Mouse (Mus musculus) frontal cortex, postnatal 36 days (tissue): ENCODE results near the gene Btnl1.

Experiments
- DNase-seq, 2 experiments: peaks; one replicate each; pipeline ENCODE4 v3.0.0; 2022; ENCODE audit warnings: low spot score in 2 of 2

Btnl1 gene

GRCm38 (mm10) chr17:34376847-34377246, at the start of gene Btnl1:
Btnl1 (plus strand) TSS chr17:34377132.
- no peak for DNase-seq

GRCm38 (mm10) chr17:34329807-34330206, 47.1 kb upstream of the Btnl1 start:
- DNase-seq: no peak

DNA sequence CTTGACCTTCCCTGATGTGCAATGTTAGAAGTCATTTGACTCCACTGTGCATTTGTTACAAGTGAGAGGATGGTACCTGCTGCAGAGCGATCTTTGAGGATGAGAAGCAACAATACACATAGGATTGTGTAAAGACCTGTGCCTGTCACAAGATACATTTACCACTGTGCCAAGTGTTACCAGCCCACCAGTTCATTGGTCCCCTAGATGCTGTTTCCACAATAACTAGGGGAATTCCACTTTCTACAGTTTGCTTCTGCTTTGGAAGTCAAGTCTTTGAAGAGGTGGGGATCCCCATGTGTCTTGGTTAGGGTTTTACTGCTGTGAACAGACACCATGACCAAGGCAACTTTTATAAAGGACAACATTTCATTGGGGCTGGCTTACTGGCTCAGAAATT, 45.7 kb upstream of the Btnl1 start:
- no peak for DNase-seq

DNA sequence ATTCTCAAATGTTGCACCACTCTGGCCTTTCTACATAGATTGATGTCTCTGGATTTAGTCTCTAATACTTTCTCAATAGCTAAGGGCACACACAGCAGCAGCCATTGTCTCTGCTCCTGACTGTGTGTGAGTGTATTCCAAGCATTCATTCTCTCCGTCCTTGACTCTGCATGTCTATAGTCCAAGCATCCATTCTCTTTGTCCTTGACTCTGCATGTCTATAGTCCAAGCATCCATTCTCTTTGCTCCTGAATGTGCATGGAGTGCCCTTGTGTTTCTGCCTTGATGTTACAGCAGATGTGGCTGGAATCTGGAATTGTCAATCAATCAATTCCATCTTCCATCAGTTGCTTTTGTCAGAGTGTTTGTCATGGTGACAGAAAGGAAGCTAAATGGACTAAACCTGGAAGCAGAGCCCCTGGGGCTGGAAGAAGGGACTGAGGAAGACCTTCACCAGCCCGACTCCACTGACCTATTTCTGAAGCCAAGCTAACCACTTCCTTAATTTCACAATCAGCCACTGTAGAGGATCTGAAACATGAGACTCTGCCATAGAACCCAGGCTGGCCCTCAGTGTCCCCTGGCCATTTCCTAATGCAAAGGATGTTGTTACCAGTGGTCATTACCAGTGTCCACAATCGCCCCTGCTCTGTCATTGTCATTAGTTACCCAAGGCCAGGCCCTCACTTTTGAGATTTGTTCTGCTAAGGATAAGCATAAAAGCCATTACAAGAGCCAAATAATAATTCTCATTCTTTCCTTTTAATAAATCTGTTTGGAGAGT, 36.1 kb upstream of the Btnl1 start:
- no peak for DNase-seq

GRCm38 (mm10) chr17:34344882-34345281, 32.0 kb upstream of the Btnl1 start:
- DNase-seq: no peak

DNA sequence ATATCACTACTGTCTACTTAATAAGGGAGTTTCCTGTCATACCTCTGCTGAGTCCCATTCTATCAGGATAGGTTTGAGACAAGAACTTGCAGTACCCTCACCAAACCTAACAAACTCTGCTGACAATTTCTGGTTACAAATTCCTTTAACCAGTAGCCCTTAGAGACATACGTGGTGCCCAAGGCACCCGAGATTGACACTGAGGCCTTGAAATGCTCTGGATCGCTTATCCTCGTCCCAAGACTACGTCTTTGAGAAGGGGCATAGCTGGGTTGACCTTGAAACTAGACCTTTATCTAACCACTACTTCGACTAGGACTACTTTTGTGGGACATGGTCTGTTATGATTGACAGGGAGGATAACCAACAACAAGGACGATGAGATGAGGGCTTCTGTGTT, 31.4 kb upstream of the Btnl1 start:
- no peak for DNase-seq

GRCm38 (mm10) chr17:34346041-34346440, 30.9 kb upstream of the Btnl1 start:
- DNase-seq: no peak

- DNase-seq: peak; percentile 23 to 78
Measured at GRCm38 (mm10) chr17:34347606-34348308, 29.2 kb upstream of the Btnl1 start.

DNA sequence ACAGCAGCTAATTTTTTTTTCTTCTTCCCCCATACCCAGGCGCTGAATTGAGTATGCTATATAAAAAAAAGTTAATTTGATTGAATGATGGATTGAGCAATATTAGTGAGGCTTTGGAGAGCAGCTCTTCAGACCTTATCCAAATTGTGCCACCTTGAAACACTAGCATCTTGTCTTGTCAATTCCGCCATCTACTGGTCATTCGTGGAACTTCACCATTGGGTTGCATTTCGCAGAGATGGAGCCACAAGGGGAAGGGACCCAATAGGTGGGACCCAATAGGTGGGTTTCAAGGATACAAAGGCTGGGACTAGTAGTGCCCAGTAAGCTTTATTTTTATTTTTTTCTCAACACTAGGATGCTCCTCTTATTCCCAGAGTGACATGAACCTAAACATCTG, 27.5 kb upstream of the Btnl1 start:
- peak; percentile 79 to 85 for DNase-seq

- no peak for DNase-seq
Measured at GRCm38 (mm10) chr17:34354539-34354938, 22.4 kb upstream of the Btnl1 start, which contains the start of gene Btnl2. Btnl2 (plus strand) TSS chr17:34354822.

- DNase-seq: no peak
Measured at GRCm38 (mm10) chr17:34354940-34355339, 22.0 kb upstream of the Btnl1 start.

- no peak for DNase-seq
Measured at GRCm38 (mm10) chr17:34362954-34363546, 13.9 kb upstream of the Btnl1 start.

- no peak for DNase-seq
Measured at GRCm38 (mm10) chr17:34363676-34364310, 13.1 kb upstream of the Btnl1 start.

GRCm38 (mm10) chr17:34365031-34365430, 11.9 kb upstream of the Btnl1 start:
- DNase-seq: no peak

- DNase-seq: no peak
Measured at GRCm38 (mm10) chr17:34370563-34370962, 6.4 kb upstream of the Btnl1 start.

GRCm38 (mm10) chr17:34373055-34373709, 3.8 kb upstream of the Btnl1 start:
- DNase-seq: no peak

DNA sequence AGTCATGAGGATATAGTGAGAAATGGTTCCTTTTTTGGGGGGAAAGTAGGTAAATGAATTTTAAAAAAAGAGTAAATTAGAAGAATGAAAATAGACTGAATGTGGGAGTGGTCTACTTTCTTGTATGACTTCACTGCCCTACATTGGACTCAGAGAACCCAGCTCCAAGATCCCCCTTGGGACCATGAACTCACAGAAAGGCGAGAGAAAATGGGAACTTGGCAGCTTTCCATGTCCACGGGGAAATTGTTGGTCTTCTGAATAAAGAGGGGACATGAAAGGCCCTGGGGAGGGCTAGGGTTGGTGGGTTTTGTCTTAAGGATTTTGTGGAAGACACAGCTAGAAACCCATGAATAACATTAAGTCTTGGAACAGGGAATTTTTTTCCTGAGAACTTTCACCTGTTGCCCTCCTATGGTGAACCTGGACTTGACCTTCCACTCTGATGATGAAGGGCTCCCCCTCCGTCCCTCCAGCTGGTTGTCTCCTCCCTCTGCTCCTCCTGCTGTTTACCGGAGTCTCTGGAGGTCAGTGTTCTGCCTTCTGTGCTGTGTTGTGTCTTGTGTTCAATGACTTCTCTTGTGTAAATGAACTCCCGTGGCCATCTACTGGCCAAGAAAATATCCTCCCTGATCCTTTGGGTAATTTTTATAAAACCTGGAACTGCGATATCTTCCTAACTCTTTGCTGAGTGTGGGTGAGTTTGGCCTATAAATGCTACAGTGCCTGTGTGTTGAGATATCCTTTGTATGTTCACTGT, 698 bp downstream of the Btnl1 start:
- no peak for DNase-seq

DNA sequence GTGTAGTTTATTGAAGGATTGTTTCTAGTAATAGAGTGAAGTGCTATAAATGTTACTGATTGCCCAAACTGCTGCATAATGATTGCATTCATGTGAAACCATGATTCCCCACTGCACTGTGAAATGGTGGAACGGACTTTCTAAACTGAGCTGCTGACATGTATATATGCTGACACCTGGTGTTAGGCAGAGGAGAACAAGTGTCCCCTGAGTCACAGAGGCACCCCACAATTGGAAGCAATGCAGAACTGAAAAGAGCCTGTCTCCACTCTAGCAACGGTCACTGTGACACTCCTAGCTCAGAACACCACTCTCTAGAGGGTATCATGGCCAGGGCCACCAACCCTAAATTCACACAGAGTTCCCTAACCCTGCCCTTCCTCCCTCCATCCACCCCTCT, 1.8 kb downstream of the Btnl1 start:
- DNase-seq: no peak

DNA sequence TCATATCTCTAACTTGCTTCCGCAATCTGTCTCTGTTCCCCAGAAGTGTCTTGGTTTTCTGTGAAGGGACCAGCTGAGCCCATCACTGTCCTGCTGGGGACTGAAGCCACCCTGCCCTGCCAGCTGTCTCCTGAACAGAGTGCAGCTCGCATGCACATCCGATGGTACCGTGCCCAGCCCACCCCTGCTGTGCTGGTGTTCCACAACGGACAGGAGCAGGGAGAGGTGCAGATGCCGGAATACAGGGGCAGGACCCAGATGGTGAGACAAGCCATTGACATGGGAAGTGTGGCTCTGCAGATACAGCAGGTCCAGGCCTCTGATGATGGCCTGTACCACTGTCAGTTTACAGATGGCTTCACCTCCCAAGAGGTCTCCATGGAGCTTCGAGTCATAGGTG, 2.5 kb downstream of the Btnl1 start:
- DNase-seq: no peak

GRCm38 (mm10) chr17:34381876-34382275, 4.9 kb downstream of the Btnl1 start:
- no peak for DNase-seq

DNA sequence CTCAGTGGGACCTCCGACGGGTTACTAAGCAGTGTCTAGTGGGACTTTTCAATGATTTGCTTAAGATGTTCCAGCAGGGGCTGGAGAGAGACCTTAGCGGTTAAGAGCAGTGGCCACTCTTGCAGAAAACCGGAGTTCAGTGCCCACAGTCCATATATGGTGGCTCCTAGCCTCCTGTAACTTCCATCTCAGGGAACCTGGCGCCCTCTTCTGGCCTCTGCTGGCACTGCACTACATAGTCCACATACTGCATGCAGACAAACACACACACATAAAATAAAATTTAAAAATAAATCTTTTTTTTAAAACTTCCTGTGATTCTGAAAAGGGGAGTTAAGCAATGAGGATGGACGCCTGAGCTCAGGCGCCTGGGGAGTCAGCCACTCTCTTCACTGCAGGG, 6.3 kb downstream of the Btnl1 start:
- DNase-seq: no peak
